Mouse (Mus musculus) megakaryocyte, embryonic 14.5 days (primary cell): ENCODE results near the gene Nit2.

ENCODE experiments used
- FLI1 ChIP-seq: IDR thresholded peaks from 2 replicates; pipeline ENCODE4 v1.6.1; 2012; ENCODE audit warnings: low read length, inconsistent platforms, mixed read lengths
- GATA1 ChIP-seq: IDR thresholded peaks from 3 replicates; pipeline ENCODE4 v1.6.1; 2012; ENCODE audit warnings: mixed read lengths, low read length, inconsistent platforms, borderline replicate concordance

DNA sequence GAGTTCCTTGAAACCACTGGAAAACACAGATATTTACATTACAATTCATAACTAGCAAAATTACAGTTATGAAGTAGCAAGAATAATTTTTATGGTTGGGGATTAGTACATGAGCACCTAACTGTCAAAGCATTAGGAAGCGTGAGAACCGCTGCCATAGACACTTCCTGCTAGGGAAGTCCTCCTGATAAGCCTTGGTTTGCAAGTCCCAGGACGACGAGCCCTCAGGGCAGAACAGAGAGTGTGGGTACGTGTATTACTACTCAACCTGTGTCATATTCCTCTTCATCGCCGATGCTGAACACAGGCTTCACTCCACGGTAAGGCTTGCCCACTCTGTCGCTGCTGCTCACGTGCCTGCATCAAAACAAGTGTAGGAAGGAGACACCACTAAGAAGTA, 10.5 kb upstream of the Nit2 start:
- no peak for TF ChIP-seq GATA1
- TF ChIP-seq FLI1, result no peak
